Mouse (Mus musculus): ENCODE measurements around the gene Klf6.

DNA sequence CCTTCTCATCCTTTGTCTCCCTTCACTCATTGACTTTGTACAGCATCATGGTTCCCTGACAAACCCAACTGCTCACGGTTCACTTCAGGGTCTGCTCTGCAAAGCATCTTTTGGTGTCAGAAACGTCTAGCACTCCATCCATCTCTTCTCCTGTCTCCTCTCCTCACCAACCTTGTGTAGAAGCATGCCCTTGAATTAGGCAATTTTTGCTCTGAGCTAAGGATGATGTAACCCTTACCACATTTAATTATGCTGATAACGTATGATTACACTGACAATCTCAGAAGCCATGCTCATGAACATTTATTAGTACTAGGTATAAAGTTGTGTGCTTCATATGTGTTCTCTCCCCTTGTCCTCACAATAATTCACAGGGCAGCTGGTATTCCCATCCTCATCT lies 44.0 kb upstream of the Klf6 start:
- TF ChIP-seq CTCF (IDR thresholded peaks at IDR 0.05; ENCODE audit: borderline replicate concordance, insufficient read depth, low read length): no peak
- no peak for TF ChIP-seq POLR2A (IDR thresholded peaks at IDR 0.05; ENCODE audit: low read depth, low read length)
